Mouse (Mus musculus) ES-Bruce4 (cell line): ENCODE results near the gene Gnat1. TPM values are rescaled to one million over a fixed set of nuclear protein-coding genes. Genes with fewer than 3 reads are reported as not detected.

Experiments
- H3K27ac ChIP-seq: 2 replicates; pipeline ENCODE4 v1.5.1; 2012; ENCODE audit warnings: low read length, inconsistent platforms; ENCODE audit not compliant: insufficient read depth
- H3K27me3 ChIP-seq: 2 replicates; pipeline ENCODE4 v1.6.1; 2012; ENCODE audit warnings: mild to moderate bottlenecking, low read length, inconsistent platforms; ENCODE audit not compliant: control insufficient read depth, poor library complexity, insufficient read depth, severe bottlenecking
- H3K36me3 ChIP-seq: 2 replicates; pipeline ENCODE4 v1.6.1; 2012; ENCODE audit warnings: inconsistent platforms, mild to moderate bottlenecking, low read length, moderate library complexity; ENCODE audit not compliant: control insufficient read depth, poor library complexity, insufficient read depth, severe bottlenecking
- H3K4me1 ChIP-seq: one replicate; pipeline ENCODE4 v1.8.1; 2011; ENCODE audit warnings: low read length; ENCODE audit not compliant: control insufficient read depth, insufficient read depth
- H3K4me3 ChIP-seq: 2 replicates; pipeline ENCODE4 v1.5.1; 2011; ENCODE audit warnings: low read depth, mild to moderate bottlenecking, low read length
- H3K9ac ChIP-seq: 2 replicates; pipeline ENCODE4 v1.6.1; 2012; ENCODE audit warnings: low read depth, mild to moderate bottlenecking, inconsistent platforms; ENCODE audit not compliant: poor library complexity, severe bottlenecking
- H3K9me3 ChIP-seq: replicated peaks from 2 replicates; pipeline ENCODE4 v1.6.1; 2012; ENCODE audit warnings: mild to moderate bottlenecking, low read length, inconsistent platforms; ENCODE audit not compliant: control insufficient read depth, poor library complexity, insufficient read depth, severe bottlenecking
- CTCF ChIP-seq: IDR thresholded peaks from one replicate; pipeline ENCODE4 v1.8.1; 2011; ENCODE audit warnings: low read depth, low read length
- EP300 ChIP-seq: IDR thresholded peaks from 2 replicates; pipeline ENCODE4 v1.6.1; 2011; ENCODE audit warnings: low read depth, low read length; ENCODE audit not compliant: insufficient read depth
- POLR2A ChIP-seq: IDR thresholded peaks from one replicate; pipeline ENCODE4 v1.8.1; 2011; ENCODE audit warnings: low read length; ENCODE audit not compliant: insufficient read depth
- polyA plus RNA-seq: library from polyadenylated mRNA; stranded (reverse); fragments of >200 nt; gene quantifications from 2 replicates; pipeline ENCODE4 v1.2.4, GENCODE M21; 2011; ENCODE audit warnings: low read depth; ENCODE audit not compliant: missing spikeins, insufficient read depth, insufficient read length

Gene Gnat1
- polyA plus RNA-seq, 1 experiment: not detected

DNA sequence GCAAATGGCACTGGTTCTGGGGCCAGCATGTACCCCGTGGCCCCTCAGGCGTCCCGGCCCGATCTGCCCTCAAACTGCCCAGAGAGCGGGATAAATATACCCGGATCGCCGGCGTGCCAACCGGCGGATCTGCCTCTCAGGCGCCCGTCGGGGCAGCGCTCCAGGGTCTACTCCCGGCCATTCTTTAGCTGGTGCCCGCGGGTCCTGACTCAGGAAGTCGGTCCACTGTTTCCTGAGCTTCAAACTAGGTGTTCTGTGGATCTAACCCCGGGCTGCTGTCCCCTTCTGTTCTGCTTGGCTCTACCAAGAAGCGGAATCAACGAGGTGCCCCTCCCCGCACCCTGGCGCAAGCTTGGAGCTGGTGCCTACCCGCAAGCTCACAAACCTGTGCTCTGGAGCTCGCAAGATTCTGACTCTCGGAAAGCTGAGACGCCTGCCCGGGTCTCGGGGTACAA is 12.7 kb downstream of the Gnat1 start:
- no peaks in the 10 kb centered on the region for H3K27me3 ChIP-seq
- peak overlapping the region; percentile 87 for H3K4me3 ChIP-seq
- H3K4me1 ChIP-seq: peaks cover 4% of the 10 kb centered on the region
- peak overlapping the region; percentile 32 for H3K9ac ChIP-seq
- H3K9me3 ChIP-seq: no peaks in the 10 kb centered on the region
- no peaks in the 10 kb centered on the region for H3K36me3 ChIP-seq
- no peak for TF ChIP-seq POLR2A
- no peak overlapping the region for H3K27ac ChIP-seq

DNA sequence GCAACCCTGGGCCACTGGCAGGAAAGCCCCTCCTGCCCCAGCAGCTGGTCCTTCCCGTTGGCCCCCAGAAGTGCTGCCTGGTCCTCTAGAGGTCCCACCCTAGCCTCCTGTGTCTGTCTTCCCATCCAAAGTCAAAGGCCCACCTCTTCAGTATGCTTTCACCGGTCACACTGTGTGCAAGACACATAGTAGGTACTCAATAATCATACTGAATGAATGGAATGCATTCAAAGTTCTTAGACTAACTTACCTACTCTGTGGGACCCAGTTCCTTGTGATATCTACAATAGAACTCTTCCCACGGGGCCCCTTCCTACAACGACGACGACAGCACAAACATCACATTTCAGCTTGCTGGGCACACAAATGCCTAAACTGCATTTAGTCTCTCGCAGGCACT is 14.2 kb downstream of the Gnat1 start:
- H3K4me3 ChIP-seq: no peak overlapping the region
- H3K4me1 ChIP-seq: peaks cover 4% of the 10 kb centered on the region

DNA sequence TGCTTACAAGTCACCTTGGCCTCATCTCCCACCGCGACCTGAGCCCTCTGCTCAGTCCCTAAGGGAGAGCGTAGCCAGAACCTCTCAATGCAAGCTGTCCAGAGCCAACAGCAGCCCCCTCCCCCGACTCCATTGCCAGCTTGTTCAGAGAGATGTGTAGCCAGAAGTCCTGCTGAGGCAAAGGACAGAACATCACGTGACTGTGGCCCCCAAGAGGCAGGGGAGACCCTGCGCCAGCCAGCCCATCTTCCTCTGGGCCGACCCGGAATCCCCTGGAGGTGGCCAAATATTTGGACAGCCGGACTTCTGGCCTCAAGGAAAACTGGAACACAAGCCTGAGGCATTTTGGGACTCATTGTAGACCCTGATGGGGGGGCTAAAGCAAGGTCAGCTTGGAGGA is 16.0 kb downstream of the Gnat1 start:
- Histone ChIP-seq H3K9me3 (no peaks in the 10 kb centered on the region), H3K36me3 (no peaks in the 10 kb centered on the region), H3K4me3 (no peak overlapping the region), H3K4me1 (peaks cover 4% of the 10 kb centered on the region), H3K27me3 (no peaks in the 10 kb centered on the region), H3K9ac (no peak overlapping the region), H3K27ac (no peak overlapping the region)
- TF ChIP-seq CTCF: no peak
- TF ChIP-seq EP300: no peak
- no peak for TF ChIP-seq POLR2A

More for the DNA sequence above, 14.2 kb downstream of the Gnat1 start:
- Histone ChIP-seq H3K27ac (no peak overlapping the region), H3K27me3 (no peaks in the 10 kb centered on the region), H3K36me3 (no peaks in the 10 kb centered on the region), H3K9me3 (no peaks in the 10 kb centered on the region), H3K9ac (no peak overlapping the region)
- TF ChIP-seq CTCF: no peak
- no peak for TF ChIP-seq EP300
- no peak for TF ChIP-seq POLR2A

DNA sequence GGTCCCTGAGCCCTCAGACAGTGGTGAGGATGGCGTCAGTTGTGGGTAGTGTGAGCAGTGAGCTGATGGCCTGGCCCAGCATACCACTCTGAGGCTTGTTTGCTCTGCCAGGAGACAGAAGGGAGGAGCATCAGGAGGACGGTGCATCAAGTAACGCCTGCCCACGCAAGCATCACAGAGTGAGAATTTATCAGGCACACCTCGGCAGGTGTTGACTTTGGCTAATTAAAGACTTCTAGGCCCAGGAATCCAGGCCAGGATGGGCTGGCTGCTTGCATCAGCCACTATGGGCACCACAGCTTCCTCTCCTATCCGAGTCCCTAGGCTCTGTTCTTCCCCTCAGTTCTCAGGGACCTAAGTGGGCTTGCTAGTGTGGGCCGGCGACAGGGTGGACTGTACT is 17.2 kb downstream of the Gnat1 start:
- H3K9ac ChIP-seq: no peak overlapping the region
- H3K27me3 ChIP-seq: no peaks in the 10 kb centered on the region
- TF ChIP-seq CTCF (no peak), POLR2A (no peak), EP300 (no peak)
- no peaks in the 10 kb centered on the region for H3K36me3 ChIP-seq
- no peaks in the 10 kb centered on the region for H3K9me3 ChIP-seq
- no peak overlapping the region for H3K27ac ChIP-seq
- H3K4me3 ChIP-seq: no peak overlapping the region
- peaks cover 2% of the 10 kb centered on the region for H3K4me1 ChIP-seq

GRCm38 (mm10) chr9:107660777-107661176 is 18.7 kb downstream of the Gnat1 start:
- Histone ChIP-seq H3K4me3 (no peak overlapping the region), H3K27me3 (no peaks in the 10 kb centered on the region), H3K4me1 (peaks cover 2% of the 10 kb centered on the region), H3K27ac (no peak overlapping the region), H3K9me3 (no peaks in the 10 kb centered on the region), H3K36me3 (no peaks in the 10 kb centered on the region), H3K9ac (no peak overlapping the region)
- TF ChIP-seq POLR2A (no peak), EP300 (no peak), CTCF (no peak)

- no peak overlapping the region for H3K9ac ChIP-seq
- no peak overlapping the region for H3K27ac ChIP-seq
- H3K4me3 ChIP-seq: no peak overlapping the region
Measured at GRCm38 (mm10) chr9:107659961-107660360, 19.6 kb downstream of the Gnat1 start.

More at GRCm38 (mm10) chr9:107659961-107660360, 19.6 kb downstream of the Gnat1 start:
- Histone ChIP-seq H3K9me3 (no peaks in the 10 kb centered on the region), H3K36me3 (no peaks in the 10 kb centered on the region), H3K27me3 (no peaks in the 10 kb centered on the region), H3K4me1 (peaks cover 2% of the 10 kb centered on the region)
- TF ChIP-seq POLR2A (no peak), EP300 (no peak), CTCF (no peak)
